Mouse (Mus musculus) lung, adult 18-20 months (tissue): ENCODE measurements around the gene 1700023F06Rik.

Source experiments
- DNase-seq, 2 experiments: peaks; one replicate each; pipeline ENCODE4 v3.0.0; 2022; ENCODE audit warnings: mixed read lengths in 2 of 2

Gene 1700023F06Rik

GRCm38 (mm10) chr11:103221437-103221836 is 13.1 kb upstream of the 1700023F06Rik start:
- DNase-seq, result no peak

GRCm38 (mm10) chr11:103219995-103220394 is 11.6 kb upstream of the 1700023F06Rik start:
- no peak for DNase-seq

GRCm38 (mm10) chr11:103219259-103219658 is 10.9 kb upstream of the 1700023F06Rik start:
- no peak for DNase-seq

GRCm38 (mm10) chr11:103218517-103218901 is 10.2 kb upstream of the 1700023F06Rik start:
- no peak for DNase-seq

- peak; percentile 64 to 66 for DNase-seq
These were observed 9.6 kb upstream of the 1700023F06Rik start, which contains the start of gene Spata32 for GRCm38 (mm10) chr11:103217790-103218516. Gene Spata32, minus strand, starts transcription at chr11:103218432.

GRCm38 (mm10) chr11:103215355-103215754 is 7.0 kb upstream of the 1700023F06Rik start:
- no peak for DNase-seq

GRCm38 (mm10) chr11:103213712-103214111 is 5.4 kb upstream of the 1700023F06Rik start:
- DNase-seq, result no peak

GRCm38 (mm10) chr11:103210291-103210690 is 1.9 kb upstream of the 1700023F06Rik start:
- no peak for DNase-seq

GRCm38 (mm10) chr11:103206203-103206602 is 2.2 kb downstream of the 1700023F06Rik start:
- DNase-seq, result no peak

- no peak for DNase-seq
These were observed 6.0 kb downstream of the 1700023F06Rik start for GRCm38 (mm10) chr11:103202376-103202775.

GRCm38 (mm10) chr11:103201664-103202063 is 6.7 kb downstream of the 1700023F06Rik start:
- DNase-seq, result no peak

GRCm38 (mm10) chr11:103198911-103199803 is 9.2 kb downstream of the 1700023F06Rik start:
- peak; percentile 18 to 43 for DNase-seq

GRCm38 (mm10) chr11:103198339-103198738 is 10.0 kb downstream of the 1700023F06Rik start:
- DNase-seq, result no peak

- DNase-seq, result no peak
These were observed 11.0 kb downstream of the 1700023F06Rik start for GRCm38 (mm10) chr11:103197340-103197739.

- no peak for DNase-seq
These were observed 12.7 kb downstream of the 1700023F06Rik start for GRCm38 (mm10) chr11:103195656-103196055.

GRCm38 (mm10) chr11:103195236-103195635 is 13.1 kb downstream of the 1700023F06Rik start:
- DNase-seq, result no peak

- DNase-seq, result no peak
These were observed 14.6 kb downstream of the 1700023F06Rik start for GRCm38 (mm10) chr11:103193825-103194168.

- no peak for DNase-seq
These were observed 15.2 kb downstream of the 1700023F06Rik start for GRCm38 (mm10) chr11:103192956-103193824.

GRCm38 (mm10) chr11:103192230-103192955 is 16.0 kb downstream of the 1700023F06Rik start:
- DNase-seq, result no peak

- DNase-seq, result no peak
These were observed 23.5 kb downstream of the 1700023F06Rik start for GRCm38 (mm10) chr11:103184891-103185290.

GRCm38 (mm10) chr11:103181911-103182310 is 26.4 kb downstream of the 1700023F06Rik start:
- DNase-seq, result no peak

GRCm38 (mm10) chr11:103181349-103181748 is 27.0 kb downstream of the 1700023F06Rik start:
- no peak for DNase-seq
